Mouse (Mus musculus) embryo, embryonic 9.5 days (tissue): ENCODE measurements around the gene Emid1.
A peak's percentile ranks its signal among the peaks of the same experiment; 100 is the strongest.
"Not testable (repeated sequence)": the region's sequence is repeated elsewhere in the genome, so short reads cannot be mapped to it uniquely, and the experiment has no call there.

ENCODE experiments used
- DNase-seq: peaks from one replicate; pipeline ENCODE4 v3.0.0-alpha.2; 2017; ENCODE audit errors: extremely low spot score

Gene Emid1

DNA sequence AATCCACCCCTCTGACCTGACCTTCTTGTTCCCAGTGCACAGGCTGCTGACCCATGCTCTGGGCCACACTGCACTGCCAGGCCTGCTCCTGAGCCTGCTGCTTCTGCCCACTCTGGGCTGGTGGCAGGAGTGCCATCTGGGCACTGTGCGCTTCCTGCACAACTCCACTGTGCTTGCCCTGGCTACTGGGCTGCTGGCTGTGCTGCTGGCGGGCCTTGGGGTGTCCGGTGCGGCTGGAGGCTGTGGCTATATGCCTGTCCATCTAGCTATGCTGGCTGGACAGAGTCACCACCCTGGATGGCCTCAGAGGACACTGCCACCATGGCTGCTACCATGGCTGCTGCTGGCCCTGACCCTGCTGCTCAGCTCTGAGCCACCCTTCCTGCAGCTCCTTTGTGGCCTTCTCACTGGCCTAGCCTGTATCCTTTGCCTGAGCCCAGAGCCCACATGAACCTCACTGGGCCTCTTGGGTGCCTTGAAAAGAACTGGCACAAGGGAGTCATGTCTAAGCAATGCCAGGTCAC is 48.0 kb downstream of the Emid1 start:
- no peak for DNase-seq

DNA sequence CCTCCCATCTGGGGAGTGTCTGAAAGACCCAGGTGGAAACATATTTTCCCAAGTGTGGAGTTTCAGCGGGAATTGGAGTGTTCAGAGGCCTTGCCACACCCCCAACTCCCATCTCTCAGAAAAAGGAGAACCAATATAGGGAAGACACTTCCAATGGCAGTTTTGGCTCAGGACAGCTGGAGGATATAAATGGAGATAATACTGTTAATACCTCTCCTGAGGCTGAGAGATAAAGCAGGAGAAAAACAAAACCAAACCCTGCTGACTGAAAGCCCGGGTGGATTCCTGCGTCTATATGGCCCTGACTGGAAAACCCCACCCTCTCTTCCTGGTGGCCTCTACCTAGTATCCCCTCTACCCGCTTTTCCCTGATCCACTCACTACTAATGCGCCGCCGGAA is 49.7 kb downstream of the Emid1 start:
- DNase-seq = no peak

- DNase-seq = no peak
Measured at GRCm38 (mm10) chr11:5101641-5102040, 50.4 kb downstream of the Emid1 start.

DNA sequence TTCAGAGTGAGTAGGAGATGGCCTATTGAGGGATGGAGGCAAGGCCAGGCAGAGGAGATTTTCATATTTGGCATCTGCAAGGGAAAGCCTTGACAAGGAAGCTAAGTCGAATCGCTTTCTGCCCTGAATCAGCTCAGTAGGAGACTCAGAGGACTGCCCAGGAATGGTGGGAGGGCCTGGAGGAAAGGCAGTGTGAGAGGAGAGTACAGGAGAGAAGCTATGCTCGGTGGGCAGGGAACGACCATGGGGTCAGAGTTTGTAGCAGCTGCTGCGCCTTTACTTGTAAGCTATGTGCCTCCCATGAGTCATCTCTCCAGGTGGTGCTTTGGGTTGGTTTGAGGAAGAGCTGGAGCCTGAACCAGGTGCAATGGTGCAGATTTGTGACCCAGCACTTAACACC is 51.3 kb downstream of the Emid1 start:
- DNase-seq = no peak

GRCm38 (mm10) chr11:5100283-5100682 is 51.8 kb downstream of the Emid1 start:
- DNase-seq = no peak

DNA sequence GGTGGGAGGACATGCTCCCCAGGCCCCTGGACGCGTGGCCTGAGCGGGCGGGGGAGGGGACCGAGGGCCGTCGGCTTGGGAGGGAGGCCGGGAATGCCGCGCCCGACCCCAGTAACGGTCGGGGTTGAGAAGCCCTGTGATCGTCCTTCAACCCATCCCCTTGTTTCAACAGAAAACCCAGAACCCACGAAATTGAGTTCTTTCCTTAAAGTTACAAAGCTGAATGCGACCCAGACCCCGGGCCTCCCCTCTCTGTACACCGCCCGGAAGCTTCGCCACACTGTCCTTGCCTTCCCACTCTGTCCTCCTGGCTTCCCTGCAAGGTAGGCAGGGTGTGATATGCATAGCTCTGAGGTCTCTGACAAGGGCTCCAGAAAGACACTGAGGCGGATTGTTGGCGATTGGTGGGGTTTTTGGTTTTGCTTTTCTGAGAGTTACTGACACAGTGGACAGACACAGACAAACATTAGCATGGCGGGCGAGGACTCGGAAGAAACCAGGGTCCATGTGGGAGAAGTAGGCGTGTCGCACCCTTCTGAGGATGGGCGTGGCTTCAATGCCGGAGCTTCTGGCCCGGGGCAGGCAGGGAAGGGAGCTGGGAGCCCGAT is 52.4 kb downstream of the Emid1 start:
- DNase-seq = peak; percentile 90

- DNase-seq = peak; percentile 99
Measured at GRCm38 (mm10) chr11:5098736-5099542, 53.1 kb downstream of the Emid1 start, which contains the start of the genes Rhbdd3 and Ewsr1. Gene Rhbdd3 (plus strand): TSS chr11:5098926. Gene Ewsr1 (minus strand): TSS chr11:5099266.

DNA sequence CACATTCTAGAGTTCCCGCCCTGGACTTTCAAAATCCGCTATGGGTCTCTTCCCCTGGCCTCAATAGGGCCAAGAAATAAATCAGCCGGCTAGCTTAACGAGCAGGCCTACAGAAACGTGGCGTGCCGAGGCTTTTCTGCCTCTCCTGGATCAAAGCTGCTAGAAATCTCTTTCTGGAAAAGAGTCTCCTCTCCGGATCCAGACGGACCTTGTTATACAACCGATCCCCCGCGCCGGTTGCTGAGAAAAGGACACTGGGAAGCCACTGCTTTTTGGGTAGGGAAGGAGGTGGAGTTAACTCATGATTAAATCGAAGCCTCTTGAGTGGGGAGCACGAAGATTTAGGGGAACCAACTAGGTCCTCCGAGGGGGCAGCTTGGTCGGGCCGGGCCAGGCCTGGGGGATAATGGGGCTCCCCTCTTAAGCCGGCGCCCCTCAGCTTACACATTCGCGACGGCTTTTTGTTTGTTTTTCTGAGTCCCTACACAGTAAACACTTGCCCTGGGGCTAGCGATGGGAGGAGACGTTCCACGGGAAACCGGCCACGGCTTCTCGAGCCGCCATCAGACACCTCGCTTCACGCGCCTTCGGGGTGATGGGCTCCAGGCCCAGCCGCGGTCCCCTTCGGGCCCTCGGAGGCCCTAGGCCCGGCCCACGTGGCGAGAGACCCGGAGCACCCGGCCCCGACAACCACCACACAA is 53.9 kb downstream of the Emid1 start:
- DNase-seq = peak; percentile 41

DNA sequence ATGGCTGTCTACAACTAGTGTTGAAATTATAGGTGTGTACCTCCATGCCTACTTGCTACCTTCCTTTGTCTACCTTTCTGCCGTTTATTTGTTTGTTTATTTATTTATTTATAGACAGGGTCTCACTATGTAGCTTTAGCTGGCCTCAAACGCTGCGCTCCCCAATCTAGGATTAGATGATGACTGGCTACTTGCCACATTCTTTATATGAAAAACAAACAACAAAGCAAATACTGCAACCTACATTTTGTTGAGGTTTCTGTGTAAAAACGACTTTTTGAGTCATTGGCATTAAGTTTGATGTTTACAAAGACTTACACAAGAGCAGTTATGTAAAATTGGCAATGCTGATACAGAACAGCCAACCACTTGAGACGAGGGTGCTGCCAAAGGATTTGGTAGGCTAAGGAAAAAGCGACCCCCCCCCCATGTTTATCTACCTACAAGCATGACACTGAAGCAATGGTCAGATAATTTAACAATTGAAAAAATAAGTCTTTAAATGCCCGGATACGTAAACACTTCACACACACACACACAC is 55.5 kb downstream of the Emid1 start:
- DNase-seq = no peak

- DNase-seq = no peak
Measured at GRCm38 (mm10) chr11:5095877-5096276, 56.2 kb downstream of the Emid1 start.

DNA sequence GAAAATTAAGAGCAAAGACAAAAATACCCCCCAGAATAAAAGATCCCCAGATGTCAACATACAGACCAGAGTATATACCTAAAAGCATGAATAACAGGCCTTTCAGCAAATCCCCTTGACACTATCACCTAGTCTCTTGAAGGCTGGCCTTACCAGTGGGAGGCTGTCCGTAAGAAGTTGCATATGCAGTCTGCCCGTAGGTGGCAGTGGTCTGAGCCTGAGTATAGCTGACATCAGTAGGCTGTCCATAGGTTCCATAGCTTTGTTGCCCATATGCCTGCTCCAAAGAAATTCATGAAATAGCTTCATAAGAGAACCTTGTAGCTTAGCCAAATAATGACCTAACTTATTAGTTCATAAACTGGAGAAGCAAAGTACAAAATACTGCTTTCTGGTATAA is 60.4 kb downstream of the Emid1 start:
- DNase-seq = no peak

DNA sequence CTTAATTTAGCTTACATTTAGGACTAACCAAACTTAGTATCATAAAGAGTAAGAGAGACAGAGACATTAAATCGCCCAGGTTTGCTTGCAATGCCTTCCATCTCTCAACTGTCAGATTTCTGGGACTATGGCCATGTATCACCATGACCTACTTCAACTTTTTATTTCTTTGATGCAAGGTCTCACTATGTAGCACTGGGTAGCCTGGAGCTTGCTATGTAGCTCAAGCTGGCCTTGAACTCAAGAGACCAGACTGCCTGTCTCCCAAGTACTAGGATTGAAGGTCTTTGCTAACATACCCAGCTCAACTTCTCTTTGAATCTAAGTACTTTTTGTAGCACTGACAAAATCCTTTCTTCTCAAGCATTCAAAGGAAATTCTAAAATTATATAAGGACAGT is 62.9 kb downstream of the Emid1 start:
- DNase-seq = no peak

DNA sequence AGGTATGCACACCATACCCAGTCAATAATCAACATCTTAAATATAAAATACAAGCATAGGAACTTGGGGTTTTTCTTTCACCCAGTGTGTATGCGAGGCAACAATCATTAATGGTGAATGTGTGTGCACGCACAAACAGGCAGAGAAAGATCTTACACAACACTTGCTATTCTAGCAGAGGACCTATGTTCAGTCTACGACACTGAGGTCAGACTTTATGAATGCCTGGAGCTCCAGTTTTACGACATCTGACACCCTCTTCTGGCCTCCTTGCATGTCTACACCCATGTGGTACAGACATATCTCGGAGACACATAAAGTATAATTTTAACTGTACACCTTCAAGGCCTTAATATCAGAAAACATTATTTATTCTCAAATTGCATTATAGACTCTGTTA is 75.2 kb downstream of the Emid1 start:
- DNase-seq = not testable (repeated sequence)

GRCm38 (mm10) chr11:5075760-5076159 is 76.3 kb downstream of the Emid1 start:
- no peak for DNase-seq

GRCm38 (mm10) chr11:5074882-5075281 is 77.2 kb downstream of the Emid1 start:
- DNase-seq = peak; percentile 40

DNA sequence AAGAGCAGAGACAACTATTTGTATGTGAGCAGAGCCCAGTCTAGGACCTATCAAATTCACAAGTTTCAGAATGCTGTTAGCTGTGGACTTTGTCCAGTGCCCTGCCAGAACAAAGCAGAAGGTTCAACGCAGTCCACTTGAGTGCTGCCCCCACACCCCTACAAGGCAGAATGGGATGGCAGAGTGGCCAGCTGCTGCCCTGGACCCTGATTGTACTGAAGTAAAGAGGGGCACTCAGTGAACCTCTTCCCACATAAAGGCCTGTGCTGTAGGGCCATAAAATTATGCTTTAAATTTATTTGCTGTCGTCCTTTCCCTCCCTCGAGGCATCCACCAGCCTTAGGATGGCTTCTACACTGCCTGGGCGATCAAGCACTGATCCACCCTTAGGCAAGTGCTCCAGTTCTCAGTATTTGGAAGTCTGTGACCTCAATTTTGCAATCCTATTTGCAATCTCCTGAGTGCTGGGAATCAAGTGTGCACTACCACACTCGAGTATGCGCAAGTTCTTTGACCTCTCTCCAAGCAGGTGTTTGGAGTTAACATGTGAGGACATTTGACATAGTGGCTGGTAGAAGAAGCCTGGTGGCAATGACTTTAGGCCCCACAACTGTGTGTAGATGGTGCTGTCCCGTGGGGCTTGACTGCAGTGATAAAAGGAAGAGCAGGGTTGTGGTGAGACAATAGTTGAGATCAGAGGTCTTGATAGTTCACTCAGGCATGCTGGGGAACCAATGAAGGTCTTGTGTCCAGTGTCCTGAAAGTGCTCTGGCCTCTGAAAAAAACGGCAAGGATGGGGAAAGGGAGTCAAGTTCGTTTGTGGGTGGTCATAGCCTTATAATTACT is 83.7 kb downstream of the Emid1 start:
- DNase-seq = no peak

DNA sequence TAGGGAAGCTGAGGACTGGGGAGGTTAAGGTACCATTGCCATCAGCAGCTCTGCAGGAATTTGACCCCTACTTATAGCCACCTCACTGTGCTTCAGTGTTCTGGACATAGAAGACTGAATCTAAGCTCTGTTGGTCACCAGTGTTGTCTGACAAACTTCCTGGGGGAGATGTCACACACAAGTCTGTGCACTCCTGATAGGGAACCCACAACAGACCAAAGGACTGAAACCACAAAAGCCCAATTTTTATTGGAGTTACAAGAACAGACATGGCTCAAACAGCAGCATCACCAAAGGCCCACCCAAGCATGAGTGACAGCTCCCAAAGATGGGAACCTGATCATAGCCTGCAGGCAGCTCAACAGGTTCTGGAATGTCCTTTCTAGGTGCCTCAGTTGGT is 85.0 kb downstream of the Emid1 start:
- DNase-seq = no peak

- peak; percentile 91 for DNase-seq
Measured at GRCm38 (mm10) chr11:5065056-5065821, 86.8 kb downstream of the Emid1 start, which contains the start of gene Gas2l1. Gene Gas2l1 (minus strand): TSS chr11:5065327.

- DNase-seq = no peak
Measured at GRCm38 (mm10) chr11:5064282-5065055, 87.6 kb downstream of the Emid1 start.
